Comparison of ENCODE assay signal across 7 mouse cellular contexts in the genomic region with DNA sequence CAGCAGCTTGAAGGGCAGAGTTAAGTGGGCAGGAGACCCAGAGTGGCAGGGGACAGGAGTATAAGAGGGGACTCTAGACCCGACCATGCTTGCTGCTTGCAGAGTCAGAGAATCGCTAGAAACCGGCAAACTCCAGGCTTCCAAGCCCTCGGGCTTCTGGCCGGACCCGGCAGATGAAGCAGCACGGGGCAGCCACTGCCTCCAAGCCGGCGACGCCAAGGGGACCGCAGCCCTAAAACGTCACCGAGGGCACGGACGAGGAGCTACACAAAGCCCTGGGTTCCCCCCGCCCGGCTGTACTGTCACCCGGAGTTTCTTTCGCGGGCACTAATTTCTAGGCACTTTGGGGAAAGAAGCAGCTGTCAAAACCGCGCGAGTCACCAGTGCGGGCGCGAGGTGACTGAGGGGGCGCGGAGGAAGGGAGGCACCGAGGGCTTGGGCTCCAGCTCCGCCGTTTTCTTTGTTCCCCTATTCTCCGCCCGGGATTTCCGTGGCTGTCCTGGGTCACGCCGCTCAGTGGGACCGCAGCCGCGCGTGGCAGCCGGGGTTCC. TPM values are rescaled to one million over a fixed set of nuclear protein-coding genes. Genes with fewer than 3 reads are reported as not detected.
DNase-seq lines count a peak whose midpoint lies in the region; ATAC-seq and TF ChIP-seq lines count a peak whose summit lies in the region.

No protein-coding gene starts in this region.

- peak overlapping the region; percentile 78 to 81 for H3K4me3 ChIP-seq in ES-E14 (ENCODE audit: insufficient read depth in 1 of 2, low read depth in 1 of 2, low read length in 2 of 2, poor library complexity in 1 of 2, severe bottlenecking in 1 of 2)
- peak overlapping the region; percentile 83 for H3K4me3 ChIP-seq in embryonic facial prominence, embryonic 12.5 days
- H3K4me3 ChIP-seq in heart, embryonic 13.5 days, result peak overlapping the region; percentile 92

- H3K36me3 ChIP-seq in ES-E14 (ENCODE audit: control insufficient read depth, insufficient read depth, low read length, poor library complexity, severe bottlenecking), result no peaks in the 10 kb centered on the region
- H3K36me3 ChIP-seq in embryonic facial prominence, embryonic 12.5 days, result no peaks in the 10 kb centered on the region
- H3K36me3 ChIP-seq in heart, embryonic 13.5 days, result no peaks in the 10 kb centered on the region

- peak overlapping the region; percentile 86 for H3K9ac ChIP-seq in ES-E14 (ENCODE audit: insufficient read depth, low read depth, low read length, poor library complexity, severe bottlenecking)
- H3K9ac ChIP-seq in embryonic facial prominence, embryonic 12.5 days, result peak overlapping the region; percentile 94
- H3K9ac ChIP-seq in heart, embryonic 13.5 days, result peak overlapping the region; percentile 97

- 1% methylated on average over 41 of the region's 41 CpGs for WGBS in embryonic facial prominence, embryonic 12.5 days
- WGBS in heart, embryonic 13.5 days, result under 1% methylated on average over 40 of the region's 41 CpGs

- no peak for DNase-seq in ES-E14 (ENCODE audit: low read depth, low spot score)
- DNase-seq in adrenal gland, postnatal 14 days, result peak; percentile 74
- peak; percentile 68 for DNase-seq in kidney, postnatal 14 days
- DNase-seq in lung, postnatal 10 days, result peak; percentile 72
- peak; percentile 35 for DNase-seq in retina, postnatal 7 days (ENCODE audit: low read depth, low spot score)

- peak overlapping the region; percentile 84 for H3K27ac ChIP-seq in ES-E14 (ENCODE audit: insufficient read depth, low read depth, low read length, poor library complexity, severe bottlenecking)
- peak overlapping the region; percentile 99 for H3K27ac ChIP-seq in embryonic facial prominence, embryonic 12.5 days
- H3K27ac ChIP-seq in heart, embryonic 13.5 days (replicated peaks), result peak overlapping the region; percentile 99

- H3K4me1 ChIP-seq in ES-E14 (ENCODE audit: control insufficient read depth in 2 of 2, insufficient read depth in 2 of 2, low read length in 2 of 2, poor library complexity in 1 of 2), result no peaks in the 10 kb centered on the region
- peaks cover 25% of the 10 kb centered on the region for H3K4me1 ChIP-seq in embryonic facial prominence, embryonic 12.5 days
- H3K4me1 ChIP-seq in heart, embryonic 13.5 days, result peaks cover 37% of the 10 kb centered on the region

- in situ Hi-C loops in ES-E14 (cut with MboI; ENCODE audit: low sequenced_read_pairs in 2 of 2, unreplicated experiment in 2 of 2), result no loop called here

- peak overlapping the region; percentile 69 for H3K4me2 ChIP-seq in embryonic facial prominence, embryonic 12.5 days (replicated peaks)
- peak overlapping the region; percentile 84 for H3K4me2 ChIP-seq in heart, embryonic 13.5 days

- no peaks in the 10 kb centered on the region for H3K9me3 ChIP-seq in ES-E14 (ENCODE audit: control insufficient read depth, insufficient read depth, low read depth, low read length)
- no peaks in the 10 kb centered on the region for H3K9me3 ChIP-seq in embryonic facial prominence, embryonic 12.5 days
- no peaks in the 10 kb centered on the region for H3K9me3 ChIP-seq in heart, embryonic 13.5 days

- H3K27me3 ChIP-seq in embryonic facial prominence, embryonic 12.5 days, result no peaks in the 10 kb centered on the region
- H3K27me3 ChIP-seq in heart, embryonic 13.5 days (replicated peaks), result no peaks in the 10 kb centered on the region

- ATAC-seq in embryonic facial prominence, embryonic 12.5 days (ENCODE audit: insufficient number of reproducible peaks, insufficient read depth, low FRiP score, low TSS enrichment), result peak; percentile 54; the same call in 1 of the 2 replicates
- ATAC-seq in heart, embryonic 13.5 days (ENCODE audit: extremely low read depth, insufficient number of reproducible peaks, low FRiP score, low TSS enrichment), result peak; percentile 48

TF ChIP-seq in ES-E14, 5 proteins besides CTCF, POLR2A, EP300 and RAD21:
- TF ChIP-seq ZNF384 (IDR thresholded peaks at IDR 0.05; ENCODE audit: low read depth, low read length), result no peak
- no peak for TF ChIP-seq MAFK (IDR thresholded peaks at IDR 0.05; ENCODE audit: insufficient read depth, low read depth, low read length)

RNA-seq across cellular contexts. Expression of gene Gpcpd1, which starts 10.0 kb away (rescaled TPM):
- 8.4 and 14.5 TPM in 2 replicates for total RNA-seq in ES-E14 (2012; rRNA removed)
- total RNA-seq in adrenal gland, postnatal 14 days (2021), result 36.2 and 47.1 TPM in 2 replicates
- polyA plus RNA-seq in embryonic facial prominence, embryonic 12.5 days (2016; fragmentation: Nextera tagmentation; extraction: Ambion mirVana), result 59.8 and 61.8 TPM in 2 replicates
- 31.6 and 31.7 TPM in 2 replicates for polyA plus RNA-seq in heart, embryonic 13.5 days (2015; fragmentation: Nextera tagmentation; extraction: Ambion mirVana)
